Mouse (Mus musculus) CD4-positive, CD25-positive, alpha-beta regulatory T cell, adult 2 months (primary cell): ENCODE results near the gene Cntn5.

Experiments
- DNase-seq: peaks from one replicate; pipeline ENCODE4 v3.0.0-alpha.2; 2012; ENCODE audit warnings: low read depth, low spot score

Cntn5 gene

GRCm38 (mm10) chr9:10447220-10447837, 457.2 kb downstream of the Cntn5 start:
- no peak for DNase-seq

- no peak for DNase-seq
Observed at GRCm38 (mm10) chr9:10412075-10412474, 492.5 kb downstream of the Cntn5 start.

GRCm38 (mm10) chr9:10400099-10400498, 504.5 kb downstream of the Cntn5 start:
- no peak for DNase-seq

- no peak for DNase-seq
Observed at GRCm38 (mm10) chr9:10389863-10390262, 514.7 kb downstream of the Cntn5 start.

- no peak for DNase-seq
Observed at GRCm38 (mm10) chr9:10384455-10384854, 520.1 kb downstream of the Cntn5 start.

- DNase-seq: no peak
Observed at GRCm38 (mm10) chr9:10383140-10383539, 521.4 kb downstream of the Cntn5 start.

- no peak for DNase-seq
Observed at GRCm38 (mm10) chr9:10381701-10382100, 522.9 kb downstream of the Cntn5 start.

- no peak for DNase-seq
Observed at GRCm38 (mm10) chr9:10376261-10376660, 528.3 kb downstream of the Cntn5 start.

GRCm38 (mm10) chr9:10368971-10369370, 535.6 kb downstream of the Cntn5 start:
- DNase-seq: no peak

- DNase-seq: no peak
Observed at GRCm38 (mm10) chr9:10368410-10368809, 536.2 kb downstream of the Cntn5 start.

GRCm38 (mm10) chr9:10366246-10366955, 538.2 kb downstream of the Cntn5 start:
- no peak for DNase-seq

GRCm38 (mm10) chr9:10350909-10351655, 553.5 kb downstream of the Cntn5 start:
- no peak for DNase-seq

- DNase-seq: no peak
Observed at GRCm38 (mm10) chr9:10348741-10349140, 555.8 kb downstream of the Cntn5 start.

GRCm38 (mm10) chr9:10348222-10348621, 556.4 kb downstream of the Cntn5 start:
- DNase-seq: no peak

GRCm38 (mm10) chr9:10340751-10341150, 563.8 kb downstream of the Cntn5 start:
- no peak for DNase-seq

- no peak for DNase-seq
Observed at GRCm38 (mm10) chr9:10339716-10340115, 564.9 kb downstream of the Cntn5 start.

- peak; percentile 26 for DNase-seq
Observed at GRCm38 (mm10) chr9:10324697-10325368, 579.7 kb downstream of the Cntn5 start.

- DNase-seq: no peak
Observed at GRCm38 (mm10) chr9:10269342-10269741, 635.2 kb downstream of the Cntn5 start.

GRCm38 (mm10) chr9:10268836-10269235, 635.7 kb downstream of the Cntn5 start:
- no peak for DNase-seq

- DNase-seq: no peak
Observed at GRCm38 (mm10) chr9:10265616-10266015, 639.0 kb downstream of the Cntn5 start.

GRCm38 (mm10) chr9:10233364-10233763, 671.2 kb downstream of the Cntn5 start:
- DNase-seq: no peak

GRCm38 (mm10) chr9:10232066-10232465, 672.5 kb downstream of the Cntn5 start:
- DNase-seq: no peak
